Mouse (Mus musculus): ENCODE results near the gene Cyp2w1.

GRCm38 (mm10) chr5:139327634-139328020 is 24.8 kb upstream of the Cyp2w1 start:
- TF ChIP-seq CTCF (conservative IDR thresholded peaks at IDR 0.05; ENCODE audit: low read length): no peak
- TF ChIP-seq NANOG (IDR thresholded peaks at IDR 0.05; ENCODE audit: borderline replicate concordance, low read length): no peak
